Mouse (Mus musculus) kidney, postnatal 0 days (tissue): Measurements from ENCODE around the gene Slc25a34. TPM values are rescaled to one million over a fixed set of nuclear protein-coding genes. Genes with fewer than 3 reads are reported as not detected.

Experiments
- ATAC-seq: fragments of 200-750 bp; cut with Nextera tagmentation; replicated peaks from 2 replicates; pipeline ENCODE4 v1.8.0; 2017; ENCODE audit warnings: low read depth, moderate number of reproducible peaks, moderate TSS enrichment, moderate library complexity; ENCODE audit not compliant: low FRiP score
- DNase-seq: peaks from one replicate; pipeline ENCODE4 v3.0.0-alpha.2; 2016; ENCODE audit warnings: low spot score
- H3K27ac ChIP-seq: fragments of 300-500 bp; sonication (generic); 2 replicates; pipeline ENCODE4 v1.5.1; 2014; ENCODE audit warnings: mild to moderate bottlenecking
- H3K27me3 ChIP-seq: fragments of 300-500 bp; sonication (generic); 2 replicates; pipeline ENCODE4 v1.6.1; 2014; ENCODE audit warnings: low read length, mixed read lengths; ENCODE audit not compliant: insufficient read depth
- H3K36me3 ChIP-seq: fragments of 300-500 bp; sonication (generic); 2 replicates; pipeline ENCODE4 v1.6.1; 2014; ENCODE audit warnings: low read length, mixed read lengths; ENCODE audit not compliant: insufficient read depth
- H3K4me1 ChIP-seq: fragments of 300-500 bp; sonication (generic); replicated peaks from 2 replicates; pipeline ENCODE4 v1.6.1; 2014; ENCODE audit warnings: antibody characterized with exemption, low read length, mixed read lengths; ENCODE audit not compliant: insufficient read depth
- H3K4me2 ChIP-seq: fragments of 300-500 bp; sonication (generic); 2 replicates; pipeline ENCODE4 v1.6.1; 2014; ENCODE audit warnings: mild to moderate bottlenecking, low read length, moderate library complexity, mixed read lengths
- H3K4me3 ChIP-seq: fragments of 300-500 bp; sonication (generic); replicated peaks from 2 replicates; pipeline ENCODE4 v1.5.1; 2014; ENCODE audit warnings: low read depth, low read length
- H3K9ac ChIP-seq: fragments of 300-500 bp; sonication (generic); 2 replicates; pipeline ENCODE4 v1.6.1; 2014; ENCODE audit warnings: low read depth, low read length
- H3K9me3 ChIP-seq: fragments of 300-500 bp; sonication (generic); replicated peaks from 2 replicates; pipeline ENCODE4 v1.6.1; 2016; ENCODE audit warnings: low read length, inconsistent platforms, mixed read lengths
- CTCF ChIP-seq: IDR thresholded peaks from 2 replicates; pipeline ENCODE4 v1.5.1; 2016; ENCODE audit warnings: antibody characterized with exemption, low read depth, mild to moderate bottlenecking, moderate library complexity
- WGBS: fragments of 180-500 bp; shearing (Covaris S2); extraction: QIAGEN DNeasy Blood & Tissue Kit; methylation state at CpG from one replicate; pipeline ENCODE4 v1.1.7; 2014; 5-methylcytosine and 5-hydroxymethylcytosine counted together
- polyA plus RNA-seq: library from polyadenylated mRNA; unstranded; fragments of >200 nt; fragmentation: Nextera tagmentation; extraction: Ambion mirVana; gene quantifications from 2 replicates; pipeline ENCODE4 v1.2.1, GENCODE M21; 2015

Slc25a34 gene
- polyA plus RNA-seq, 1 experiment from 2014 or later: 1.9 TPM

DNA sequence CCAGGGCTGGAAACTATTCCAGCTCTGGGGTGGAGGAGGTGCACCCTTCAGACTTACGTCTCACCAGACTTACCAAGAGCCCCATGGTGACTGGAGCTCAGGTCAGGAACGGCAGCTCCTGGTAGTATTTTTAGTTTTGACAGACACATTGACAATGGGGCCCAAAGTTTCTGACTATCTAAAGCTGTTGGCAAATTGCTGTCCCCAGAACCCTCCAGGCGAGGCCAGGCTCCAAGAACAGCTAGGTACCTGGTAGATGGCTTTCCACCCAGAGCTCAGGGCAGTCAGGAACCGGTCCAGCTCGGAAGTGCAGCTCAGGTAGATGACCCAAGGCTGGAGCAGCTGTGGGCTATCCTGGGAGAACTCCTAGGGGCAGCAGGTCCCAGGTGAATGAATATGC lies 3.9 kb upstream of the Slc25a34 start:
- no peak for ATAC-seq
- WGBS: 86% methylated on average over 5 of the region's 5 CpGs
- Histone ChIP-seq H3K9ac (no peak overlapping the region), H3K36me3 (peaks cover 59% of the 10 kb centered on the region), H3K27ac (no peak overlapping the region), H3K9me3 (no peaks in the 10 kb centered on the region), H3K4me2 (no peak overlapping the region), H3K4me3 (no peak overlapping the region), H3K4me1 (0 out of 2 replicates have a peak, but pooled peaks cover 6% of the 10 kb centered on the region), H3K27me3 (no peaks in the 10 kb centered on the region)
- DNase-seq: no peak
- TF ChIP-seq CTCF: no peak

DNA sequence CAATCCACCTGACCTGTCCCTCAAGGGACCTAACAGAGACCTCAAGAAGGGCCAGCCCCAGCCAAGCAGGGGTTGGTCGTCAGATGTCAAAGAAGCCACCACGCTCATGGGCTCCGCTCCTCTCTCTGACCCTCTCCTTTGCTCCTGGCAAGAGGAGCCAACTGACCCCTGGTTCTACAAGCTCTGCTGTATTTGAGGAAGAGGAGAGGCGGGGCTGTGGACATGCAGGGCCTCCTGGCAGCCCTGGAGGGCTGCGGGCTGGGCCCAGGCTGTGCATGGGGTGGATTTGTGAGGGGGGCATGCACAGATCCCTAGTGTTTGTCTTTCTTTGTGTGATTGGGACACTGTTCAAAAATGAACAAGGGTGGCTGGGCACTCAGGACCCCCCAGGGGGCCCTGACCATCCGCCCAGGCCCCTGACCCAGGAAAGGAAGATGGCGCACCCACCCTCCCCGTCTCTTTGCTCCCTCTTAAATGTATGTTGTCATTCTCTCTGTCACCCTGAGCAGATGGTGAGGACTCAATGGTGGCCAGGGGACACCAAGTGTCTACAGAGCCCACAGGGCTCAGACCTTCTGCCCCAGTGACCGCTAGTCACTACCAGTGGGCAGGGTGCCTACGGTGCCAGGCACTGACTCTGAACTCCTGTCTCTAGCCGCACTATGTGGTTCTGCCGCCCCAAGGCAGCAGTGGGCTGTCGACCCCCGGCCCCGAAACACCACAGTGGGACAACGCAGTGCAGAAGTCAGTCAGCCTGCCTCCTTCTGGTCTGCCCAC lies 2.3 kb upstream of the Slc25a34 start:
- Histone ChIP-seq H3K4me3 (no peak overlapping the region), H3K4me2 (no peak overlapping the region), H3K9ac (no peak overlapping the region), H3K27me3 (no peaks in the 10 kb centered on the region), H3K27ac (no peak overlapping the region), H3K36me3 (peaks cover 44% of the 10 kb centered on the region), H3K9me3 (no peaks in the 10 kb centered on the region), H3K4me1 (0 out of 2 replicates have a peak, but pooled peaks cover 6% of the 10 kb centered on the region)
- 89% methylated on average over 16 of the region's 16 CpGs for WGBS
- DNase-seq (no peak), ATAC-seq (no peak)
- no peak for TF ChIP-seq CTCF

DNA sequence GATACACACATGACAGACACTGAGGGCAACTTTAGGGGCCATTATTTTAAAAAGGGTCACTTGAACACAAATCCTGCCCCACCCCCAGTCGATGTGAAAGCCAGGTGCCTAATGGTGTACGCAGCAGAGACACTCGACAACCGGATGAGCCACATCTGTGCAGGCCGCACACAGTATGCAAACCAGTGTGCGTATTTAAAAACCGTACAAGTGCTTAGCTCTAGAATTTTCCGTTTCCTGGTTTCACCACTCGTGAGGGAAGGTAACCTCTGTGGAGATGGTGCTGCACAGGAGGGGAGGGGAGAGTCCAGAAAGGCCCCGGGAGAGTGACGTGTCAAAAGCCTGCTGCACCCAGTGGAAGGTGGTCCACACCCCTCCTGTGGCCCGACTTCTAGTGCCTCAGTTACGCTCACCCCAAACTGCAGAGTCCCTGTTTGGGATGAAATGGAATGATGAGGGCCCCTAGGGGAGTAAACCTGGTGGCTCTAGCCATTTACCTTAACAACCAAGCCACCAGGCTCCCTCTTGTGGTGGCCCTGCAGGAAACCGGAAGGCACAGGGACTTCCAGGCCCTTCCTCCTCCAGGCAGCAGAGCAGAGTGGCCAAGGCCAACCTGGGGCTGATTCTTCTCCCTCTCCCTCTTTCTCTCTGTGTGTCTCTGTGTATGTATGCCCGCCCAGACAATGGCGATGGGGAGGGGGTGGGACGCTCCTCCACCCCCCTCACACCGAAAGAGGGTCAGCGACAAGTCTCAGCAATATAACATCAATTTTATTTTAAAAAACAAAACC lies 1.6 kb upstream of the Slc25a34 start:
- 80% methylated on average over 19 of the region's 19 CpGs for WGBS
- H3K9me3 ChIP-seq: no peaks in the 10 kb centered on the region
- H3K27me3 ChIP-seq: no peaks in the 10 kb centered on the region
- ATAC-seq: no peak
- peak; percentile 44 for DNase-seq
- peaks cover 37% of the 10 kb centered on the region for H3K36me3 ChIP-seq
- H3K9ac ChIP-seq: no peak overlapping the region
- H3K4me1 ChIP-seq: 0 out of 2 replicates have a peak, but pooled peaks cover 6% of the 10 kb centered on the region
- H3K27ac ChIP-seq: no peak overlapping the region
- no peak overlapping the region for H3K4me2 ChIP-seq
- H3K4me3 ChIP-seq: no peak overlapping the region
- peak; percentile 73 for TF ChIP-seq CTCF

DNA sequence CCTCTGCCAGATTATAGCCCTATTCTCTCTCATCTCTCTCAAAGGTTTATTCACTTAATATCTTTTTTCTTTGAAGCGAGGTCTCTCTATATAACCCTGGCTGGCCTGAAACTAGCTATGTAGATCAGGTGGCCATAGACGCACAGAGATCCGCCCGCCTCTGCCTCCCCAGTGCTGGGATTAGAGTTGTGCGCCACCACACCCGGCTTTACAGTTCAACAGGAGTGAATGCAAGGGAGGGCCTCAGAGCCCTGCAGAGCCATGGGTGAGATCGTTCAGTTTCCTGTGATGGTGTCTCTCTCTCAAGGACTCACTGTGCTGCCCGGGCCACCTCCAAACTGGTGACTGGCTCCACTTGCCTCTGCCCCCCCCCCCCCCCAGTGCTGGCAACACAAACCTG lies 513 bp upstream of the Slc25a34 start:
- Histone ChIP-seq H3K36me3 (peaks cover 26% of the 10 kb centered on the region), H3K27me3 (no peaks in the 10 kb centered on the region), H3K4me3 (no peak overlapping the region), H3K9me3 (no peaks in the 10 kb centered on the region), H3K4me2 (no peak overlapping the region), H3K9ac (no peak overlapping the region), H3K4me1 (0 out of 2 replicates have a peak, but pooled peaks cover 6% of the 10 kb centered on the region), H3K27ac (peak overlapping the region; percentile 76; the same call in 1 of the 2 replicates)
- DNase-seq (no peak), ATAC-seq (no peak)
- 92% methylated on average over 8 of the region's 8 CpGs for whole genome bisulfite sequencing
- TF ChIP-seq CTCF: no peak

DNA sequence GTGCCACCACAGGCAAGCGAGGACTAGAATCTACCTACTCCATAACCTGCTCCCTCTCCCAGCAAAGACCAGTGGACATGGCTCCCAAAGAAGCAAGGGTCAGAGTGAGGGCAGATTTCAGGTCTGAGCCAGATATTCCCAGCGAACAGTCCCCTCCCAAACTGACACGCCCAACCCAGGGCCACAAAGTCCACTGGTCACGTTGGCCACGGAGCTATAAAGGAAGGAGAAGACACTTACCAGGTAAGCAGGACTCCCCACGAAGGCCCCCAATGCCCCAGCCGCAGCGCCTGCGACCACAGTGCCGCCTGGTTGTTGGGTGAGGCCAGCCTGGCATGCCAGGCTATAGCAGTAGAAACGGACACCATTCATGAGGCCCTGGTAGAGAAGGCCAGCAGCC lies 584 bp downstream of the Slc25a34 start:
- peak overlapping the region; percentile 76 for H3K27ac ChIP-seq
- H3K4me2 ChIP-seq: no peak overlapping the region
- 0 out of 2 replicates have a peak, but pooled peaks cover 8% of the 10 kb centered on the region for H3K4me1 ChIP-seq
- no peak for TF ChIP-seq CTCF
- H3K9ac ChIP-seq: 0 out of 2 replicates have a peak overlapping the region, but pooled peaks have one; percentile 13
- 82% methylated on average over 11 of the region's 11 CpGs for WGBS
- no peaks in the 10 kb centered on the region for H3K9me3 ChIP-seq
- no peak for DNase-seq
- ATAC-seq: peak; percentile 10; the same call in 1 of the 2 replicates
- H3K27me3 ChIP-seq: no peaks in the 10 kb centered on the region
- H3K36me3 ChIP-seq: peaks cover 21% of the 10 kb centered on the region
- H3K4me3 ChIP-seq: no peak overlapping the region

DNA sequence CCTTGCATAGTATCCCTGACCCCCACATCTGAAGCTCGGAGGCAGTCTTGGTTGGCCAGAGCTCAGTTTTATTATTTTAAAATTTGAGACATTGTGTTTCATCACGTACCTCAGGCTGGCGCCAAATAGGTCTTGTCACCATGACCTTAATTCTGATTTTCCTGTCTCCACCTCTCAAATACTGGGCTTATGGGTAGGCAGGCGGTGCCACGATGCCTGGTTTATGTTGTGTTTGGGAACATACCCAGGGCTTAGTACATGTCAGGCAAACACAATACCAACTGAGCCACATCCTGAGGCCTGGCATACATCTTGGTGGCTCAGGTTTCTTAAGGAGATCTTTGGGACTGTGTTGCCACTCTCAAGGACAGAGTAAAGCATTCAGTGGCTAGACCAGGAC lies 1.0 kb downstream of the Slc25a34 start:
- H3K4me1 ChIP-seq: peaks cover 13% of the 10 kb centered on the region; the same call in 1 of the 2 replicates
- H3K4me3 ChIP-seq: no peak overlapping the region
- no peaks in the 10 kb centered on the region for H3K27me3 ChIP-seq
- H3K9ac ChIP-seq: no peak overlapping the region
- peak overlapping the region; percentile 76; the same call in 1 of the 2 replicates for H3K27ac ChIP-seq
- peaks cover 16% of the 10 kb centered on the region for H3K36me3 ChIP-seq
- H3K9me3 ChIP-seq: no peaks in the 10 kb centered on the region
- DNase-seq: no peak
- WGBS: 63% methylated on average over 5 of the region's 5 CpGs
- no peak overlapping the region for H3K4me2 ChIP-seq
- no peak for ATAC-seq
- no peak for TF ChIP-seq CTCF
